Mouse (Mus musculus): ENCODE data around the gene Zfp69.

The Zfp69 gene

GRCm38 (mm10) chr4:120924554-120925299 lies 26.8 kb downstream of the Zfp69 start, which contains the start of gene Exo5:
Gene Exo5 (minus strand): TSS chr4:120925017.
- peak; percentile 96 for DNase-seq

- no peak for DNase-seq
These were observed 30.0 kb downstream of the Zfp69 start for GRCm38 (mm10) chr4:120921461-120921860.

- DNase-seq: no peak
These were observed 37.0 kb downstream of the Zfp69 start for GRCm38 (mm10) chr4:120914501-120914900.

GRCm38 (mm10) chr4:120913861-120914260 lies 37.6 kb downstream of the Zfp69 start:
- no peak for DNase-seq

GRCm38 (mm10) chr4:120913443-120913842 lies 38.1 kb downstream of the Zfp69 start:
- DNase-seq: no peak

- DNase-seq: no peak
These were observed 38.6 kb downstream of the Zfp69 start for GRCm38 (mm10) chr4:120912866-120913265.

- DNase-seq: no peak
These were observed 40.4 kb downstream of the Zfp69 start for GRCm38 (mm10) chr4:120911086-120911485.

- DNase-seq: peak; percentile 76
These were observed 41.8 kb downstream of the Zfp69 start for GRCm38 (mm10) chr4:120909558-120910150.

- DNase-seq: no peak
These were observed 45.9 kb downstream of the Zfp69 start for GRCm38 (mm10) chr4:120905644-120906043.

GRCm38 (mm10) chr4:120904533-120904932 lies 47.0 kb downstream of the Zfp69 start:
- no peak for DNase-seq

GRCm38 (mm10) chr4:120895810-120896584 lies 55.5 kb downstream of the Zfp69 start:
- DNase-seq: no peak

GRCm38 (mm10) chr4:120895226-120895625 lies 56.3 kb downstream of the Zfp69 start:
- no peak for DNase-seq

- peak; percentile 13 for DNase-seq
These were observed 56.9 kb downstream of the Zfp69 start for GRCm38 (mm10) chr4:120894584-120894983.

- DNase-seq: no peak
These were observed 57.7 kb downstream of the Zfp69 start for GRCm38 (mm10) chr4:120893656-120894401.

- DNase-seq: no peak
These were observed 59.0 kb downstream of the Zfp69 start for GRCm38 (mm10) chr4:120892516-120892915.

GRCm38 (mm10) chr4:120891960-120892359 lies 59.5 kb downstream of the Zfp69 start:
- DNase-seq: no peak

- no peak for DNase-seq
These were observed 60.6 kb downstream of the Zfp69 start for GRCm38 (mm10) chr4:120890754-120891440.

GRCm38 (mm10) chr4:120888884-120889283 lies 62.6 kb downstream of the Zfp69 start:
- DNase-seq: no peak

- peak; percentile 70 for DNase-seq
These were observed 64.0 kb downstream of the Zfp69 start for GRCm38 (mm10) chr4:120887381-120888112.

GRCm38 (mm10) chr4:120886811-120887210 lies 64.7 kb downstream of the Zfp69 start:
- DNase-seq: no peak

GRCm38 (mm10) chr4:120886131-120886530 lies 65.4 kb downstream of the Zfp69 start:
- no peak for DNase-seq
